Comparison of ENCODE assay signal across 27 mouse cellular contexts in the genomic region with DNA sequence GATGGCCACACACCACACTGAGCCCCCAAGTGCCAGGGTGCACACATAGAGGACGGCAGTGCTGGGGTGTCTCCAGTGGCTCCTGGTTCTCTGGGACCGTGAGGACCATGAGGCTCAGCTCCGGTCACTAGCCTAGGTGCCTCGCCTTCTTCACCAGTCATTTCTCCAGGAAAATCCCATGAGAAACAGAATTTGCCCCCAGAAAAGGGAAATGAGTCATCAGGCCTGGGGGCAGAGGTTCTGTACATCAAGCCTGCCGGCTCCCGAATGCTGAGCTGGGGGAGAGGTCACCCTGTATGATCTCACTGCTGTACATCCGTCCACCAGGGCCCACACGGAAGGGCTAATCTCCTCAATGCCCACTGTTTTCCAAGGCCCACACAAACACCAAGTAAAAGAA. TPM values are rescaled to one million over a fixed set of nuclear protein-coding genes. Genes with fewer than 3 reads are reported as not detected.
DNase-seq lines count a peak whose midpoint lies in the region; ATAC-seq and TF ChIP-seq lines count a peak whose summit lies in the region.
"Had no signal": no experiment of that assay in that cellular context is flagged by ENCODE, and none has a peak within 500 bp of the region (broad histone marks: within the 10 kb centered on the region; RNA-seq: fewer than 3 reads in every experiment).

No protein-coding gene starts in this region.

- ATAC-seq in kidney, postnatal 0 days (replicated peaks; ENCODE audit: low FRiP score, low read depth), result no peak
- ATAC-seq in liver, embryonic 14.5 days (ENCODE audit: insufficient read depth), result peak; percentile 10; the same call in 1 of the 2 replicates
- ATAC-seq: forebrain, postnatal 0 days had no signal

- no peak overlapping the region for H3K9ac ChIP-seq in kidney, postnatal 0 days (ENCODE audit: low read depth, low read length)
- no peak overlapping the region for H3K9ac ChIP-seq in liver, embryonic 14.5 days (replicated peaks)
- H3K9ac ChIP-seq: embryonic facial prominence, embryonic 15.5 days; forebrain, postnatal 0 days; hindbrain, embryonic 12.5 days; limb, embryonic 15.5 days; lung, embryonic 14.5 days had no signal

- H3K9me3 ChIP-seq in heart, embryonic 10.5 days, result no peaks in the 10 kb centered on the region
- no peaks in the 10 kb centered on the region for H3K9me3 ChIP-seq in kidney, postnatal 0 days (replicated peaks; ENCODE audit: low read length)
- H3K9me3 ChIP-seq in liver, embryonic 14.5 days (ENCODE audit: control insufficient read depth, low read length), result no peaks in the 10 kb centered on the region
- H3K9me3 ChIP-seq: embryonic facial prominence, embryonic 15.5 days; G1E; hindbrain, embryonic 12.5 days; limb, embryonic 15.5 days; midbrain, embryonic 10.5 days had no signal

- DNase-seq in heart, embryonic 10.5 days (ENCODE audit: low spot score), result no peak
- no peak for DNase-seq in heart, adult 18-20 months
- no peak for DNase-seq in kidney, postnatal 0 days (ENCODE audit: low spot score)
- DNase-seq in kidney, postnatal 14 days, result no peak
- DNase-seq in NIH3T3 (ENCODE audit: low read depth), result peak; percentile 51
- DNase-seq in liver, embryonic 14.5 days (ENCODE audit: low read depth in 3 of 3, low spot score in 3 of 3), result no peak
- no peak for DNase-seq in embryo, embryonic 11 days
- no peak for DNase-seq in left cerebral cortex, postnatal 4 days
- DNase-seq: adrenal gland, postnatal 10 days; cerebellum, adult 2 months; cerebellum, postnatal 36 days; forebrain, postnatal 0 days; heart, postnatal 10 days; layer of hippocampus, adult 9-11 months; lung, embryonic 14.5 days; lung, postnatal 4 days; thymus, adult 18-20 months; thymus, postnatal 36 days had no signal

- TF ChIP-seq CTCF in kidney, postnatal 0 days (IDR thresholded peaks at IDR 0.05; ENCODE audit: low read depth), result no peak
- no peak for TF ChIP-seq CTCF in liver, embryonic 14.5 days (IDR thresholded peaks at IDR 0.05; ENCODE audit: low read depth)

- H3K27me3 ChIP-seq in heart, embryonic 10.5 days (ENCODE audit: insufficient read depth, poor library complexity, severe bottlenecking), result peaks cover 62% of the 10 kb centered on the region
- H3K27me3 ChIP-seq in kidney, postnatal 0 days (ENCODE audit: insufficient read depth, low read length), result no peaks in the 10 kb centered on the region
- no peaks in the 10 kb centered on the region; the same call in 1 of the 2 replicates for H3K27me3 ChIP-seq in liver, embryonic 14.5 days (ENCODE audit: control insufficient read depth, insufficient read depth, low read length)

- no peak overlapping the region for H3K4me3 ChIP-seq in heart, embryonic 10.5 days
- no peak overlapping the region for H3K4me3 ChIP-seq in kidney, postnatal 0 days (replicated peaks; ENCODE audit: low read depth, low read length)
- no peak overlapping the region for H3K4me3 ChIP-seq in liver, embryonic 14.5 days (ENCODE audit: insufficient read depth in 1 of 2, low read depth in 2 of 2, low read length in 2 of 2)
- H3K4me3 ChIP-seq: embryonic facial prominence, embryonic 15.5 days; hindbrain, embryonic 12.5 days; limb, embryonic 15.5 days; midbrain, embryonic 10.5 days had no signal

- intact Hi-C loops in left cerebral cortex, postnatal 4 days (cut with DNase I), result no loop called here

- 54% methylated on average over 8 of the region's 8 CpGs for WGBS in heart, embryonic 10.5 days
- 58% methylated on average over 8 of the region's 8 CpGs for WGBS in kidney, postnatal 0 days
- 42% methylated on average over 8 of the region's 8 CpGs for WGBS in liver, embryonic 14.5 days (ENCODE audit: insufficient replicate concordance)

- H3K4me2 ChIP-seq in kidney, postnatal 0 days (ENCODE audit: low read length), result no peak overlapping the region
- H3K4me2 ChIP-seq in liver, embryonic 14.5 days (ENCODE audit: low read depth), result no peak overlapping the region
- H3K4me2 ChIP-seq: embryonic facial prominence, embryonic 15.5 days; hindbrain, embryonic 12.5 days; limb, embryonic 15.5 days; lung, embryonic 14.5 days had no signal

- TF ChIP-seq EP300 in liver, embryonic 14.5 days (IDR thresholded peaks at IDR 0.05; ENCODE audit: low read depth), result no peak

- peaks cover 29% of the 10 kb centered on the region for H3K4me1 ChIP-seq in heart, embryonic 10.5 days
- peaks cover 33% of the 10 kb centered on the region for H3K4me1 ChIP-seq in kidney, postnatal 0 days (replicated peaks; ENCODE audit: insufficient read depth, low read length)
- peaks cover 0 to 2% of the 10 kb centered on the region in 2 experiments; a peak in 1 of 4 replicates for H3K4me1 ChIP-seq in liver, embryonic 14.5 days (replicated peaks; ENCODE audit: control insufficient read depth in 2 of 2, insufficient read depth in 2 of 2, low read length in 1 of 2)
- H3K4me1 ChIP-seq: midbrain, embryonic 10.5 days had no signal

- peaks cover 7% of the 10 kb centered on the region; the same call in 1 of the 2 replicates for H3K36me3 ChIP-seq in heart, embryonic 10.5 days
- H3K36me3 ChIP-seq in kidney, postnatal 0 days (ENCODE audit: insufficient read depth, low read length), result peaks cover 12% of the 10 kb centered on the region
- H3K36me3 ChIP-seq in liver, embryonic 14.5 days (replicated peaks; ENCODE audit: control insufficient read depth, insufficient read depth, low read depth), result peaks cover 40% of the 10 kb centered on the region
- H3K36me3 ChIP-seq: embryonic facial prominence, embryonic 15.5 days; hindbrain, embryonic 12.5 days; limb, embryonic 15.5 days; midbrain, embryonic 10.5 days had no signal

- peak overlapping the region; percentile 60; the same call in 1 of the 2 replicates for H3K27ac ChIP-seq in heart, embryonic 10.5 days
- 0 out of 2 replicates have a peak overlapping the region, but pooled peaks have one; percentile 10 for H3K27ac ChIP-seq in kidney, postnatal 0 days
- no peak overlapping the region for H3K27ac ChIP-seq in liver, embryonic 14.5 days
- H3K27ac ChIP-seq: embryonic facial prominence, embryonic 15.5 days; hindbrain, embryonic 12.5 days; limb, embryonic 15.5 days; midbrain, embryonic 10.5 days had no signal

RNA-seq across cellular contexts. Expression of a gene that starts 13.6 kb away (rescaled TPM):
- 12.1 and 12.8 TPM in 2 replicates for polyA plus RNA-seq in heart, embryonic 10.5 days (2016; fragmentation: Nextera tagmentation; extraction: Ambion mirVana)
- 10 to 100 TPM; 45.1 to 52.6 TPM for total RNA-seq in heart, adult 18-20 months (2021)
- polyA plus RNA-seq in kidney, postnatal 0 days (2015; fragmentation: Nextera tagmentation; extraction: Ambion mirVana), result 34.8 and 46.7 TPM in 2 replicates
- polyA plus RNA-seq in liver, embryonic 14.5 days (2012; rRNA removed), result 57.6 and 61.8 TPM in 2 replicates
- 78.7 and 88.5 TPM in 2 replicates for polyA plus RNA-seq in liver, embryonic 14.5 days (2014; fragmentation: Nextera tagmentation; extraction: Ambion mirVana)
- under 1 TPM; 0.38 to 0.50 TPM for total RNA-seq in left cerebral cortex, postnatal 4 days (2021)

RNA-seq across cellular contexts. Expression of a gene that starts 29.8 kb away (rescaled TPM):
- polyA plus RNA-seq in heart, embryonic 10.5 days (2016; fragmentation: Nextera tagmentation; extraction: Ambion mirVana), result 4.6 and 15.2 TPM in 2 replicates
- total RNA-seq in heart, adult 18-20 months (2021), result not detected
- 97.1 and 109 TPM in 2 replicates for polyA plus RNA-seq in kidney, postnatal 0 days (2015; fragmentation: Nextera tagmentation; extraction: Ambion mirVana)
- 0.61 and 0.91 TPM in 2 replicates for polyA plus RNA-seq in liver, embryonic 14.5 days (2012; rRNA removed)
- polyA plus RNA-seq in liver, embryonic 14.5 days (2014; fragmentation: Nextera tagmentation; extraction: Ambion mirVana), result 0.42 and 0.53 TPM in 2 replicates
- total RNA-seq in left cerebral cortex, postnatal 4 days (2021), result 1 to 10 TPM; 2.2 to 2.8 TPM
- total RNA-seq: CH12.LX; neutrophil, adult 5-6 weeks had no signal
- polyA plus RNA-seq: G1E had no signal

RNA-seq across cellular contexts. Expression of a gene that starts 39.0 kb away (rescaled TPM):
- 14.5 and 14.6 TPM in 2 replicates for polyA plus RNA-seq in heart, embryonic 10.5 days (2016; fragmentation: Nextera tagmentation; extraction: Ambion mirVana)
- total RNA-seq in heart, adult 18-20 months (2021), result 1 to 10 TPM; 3.2 to 4.1 TPM
- 25.4 and 25.9 TPM in 2 replicates for polyA plus RNA-seq in kidney, postnatal 0 days (2015; fragmentation: Nextera tagmentation; extraction: Ambion mirVana)
- 18.1 and 20.1 TPM in 2 replicates for polyA plus RNA-seq in liver, embryonic 14.5 days (2012; rRNA removed)
- 15.8 and 19.3 TPM in 2 replicates for polyA plus RNA-seq in liver, embryonic 14.5 days (2014; fragmentation: Nextera tagmentation; extraction: Ambion mirVana)
- total RNA-seq in left cerebral cortex, postnatal 4 days (2021), result 1 to 10 TPM in 1 of 2 experiments, under 1 TPM in 1; 0.62 to 1.6 TPM
- total RNA-seq: neutrophil, adult 5-6 weeks had no signal
- polyA plus RNA-seq: G1E had no signal

RNA-seq across cellular contexts. Expression of a gene that starts 49.3 kb away (rescaled TPM):
- 0.21 and 0.30 TPM in 2 replicates for polyA plus RNA-seq in heart, embryonic 10.5 days (2016; fragmentation: Nextera tagmentation; extraction: Ambion mirVana)
- not detected for total RNA-seq in heart, adult 18-20 months (2021)
- 12.6 and 14.3 TPM in 2 replicates for polyA plus RNA-seq in kidney, postnatal 0 days (2015; fragmentation: Nextera tagmentation; extraction: Ambion mirVana)
- not detected in 2 replicates for polyA plus RNA-seq in liver, embryonic 14.5 days (2012; rRNA removed)
- 0.15 and 0.21 TPM in 2 replicates for polyA plus RNA-seq in liver, embryonic 14.5 days (2014; fragmentation: Nextera tagmentation; extraction: Ambion mirVana)
- total RNA-seq in left cerebral cortex, postnatal 4 days (2021), result 1 to 10 TPM; 1.4 to 4.0 TPM
- total RNA-seq: CH12.LX; G1E; gastrocnemius, postnatal 36 days; heart, postnatal 10 days; neutrophil, adult 5-6 weeks had no signal
- polyA plus RNA-seq: G1E; midbrain, embryonic 10.5 days; small intestine, adult 2 months had no signal
